Comparison of ENCODE assay signal across 8 mouse cellular contexts in genomic region chr7:44869697-44870528, GRCm38 (mm10). TPM values are rescaled to one million over a fixed set of nuclear protein-coding genes. Genes with fewer than 3 reads are reported as not detected.
DNase-seq lines count a peak whose midpoint lies in the region; ATAC-seq and TF ChIP-seq lines count a peak whose summit lies in the region.

Gene Ptov1, minus strand, starts transcription at chr7:44869788.

- TF ChIP-seq POLR2A in heart, adult 2 months (IDR thresholded peaks at IDR 0.05; ENCODE audit: insufficient read depth, low read depth, low read length), result peak; percentile 89

- no peaks in the 10 kb centered on the region for H3K9me3 ChIP-seq in embryonic facial prominence, embryonic 14.5 days (ENCODE audit: control insufficient read depth, low read length)
- no peaks in the 10 kb centered on the region for H3K9me3 ChIP-seq in limb, embryonic 13.5 days
- no peaks in the 10 kb centered on the region for H3K9me3 ChIP-seq in midbrain, embryonic 16.5 days (replicated peaks; ENCODE audit: control insufficient read depth, low read length, poor library complexity, severe bottlenecking)

- H3K4me2 ChIP-seq in embryonic facial prominence, embryonic 14.5 days (ENCODE audit: low read depth, low read length), result peak within 1 kb of the TSS; percentile 95
- H3K4me2 ChIP-seq in limb, embryonic 13.5 days (replicated peaks), result peak within 1 kb of the TSS; percentile 99
- peak within 1 kb of the TSS; percentile 97 for H3K4me2 ChIP-seq in midbrain, embryonic 16.5 days (ENCODE audit: low read length)

- peaks cover 32% of the 10 kb centered on the region for H3K4me1 ChIP-seq in embryonic facial prominence, embryonic 14.5 days (ENCODE audit: control insufficient read depth, insufficient read depth, low read length)
- peaks cover 28% of the 10 kb centered on the region for H3K4me1 ChIP-seq in heart, adult 2 months (ENCODE audit: control insufficient read depth, insufficient read depth, low read length)
- H3K4me1 ChIP-seq in limb, embryonic 13.5 days, result peaks cover 44% of the 10 kb centered on the region
- peaks cover 42% of the 10 kb centered on the region for H3K4me1 ChIP-seq in midbrain, embryonic 16.5 days (ENCODE audit: control insufficient read depth, insufficient read depth, low read length)

- peak; percentile 94 for ATAC-seq in embryonic facial prominence, embryonic 14.5 days (ENCODE audit: low read depth)
- peak; percentile 93 for ATAC-seq in limb, embryonic 13.5 days (ENCODE audit: low FRiP score, low read depth)
- ATAC-seq in midbrain, embryonic 16.5 days, result peak; percentile 96

- H3K4me3 ChIP-seq in embryonic facial prominence, embryonic 14.5 days (ENCODE audit: low read depth, low read length), result peak within 1 kb of the TSS; percentile 100
- H3K4me3 ChIP-seq in heart, adult 2 months, result peak within 1 kb of the TSS; percentile 72
- peak within 1 kb of the TSS; percentile 87 for H3K4me3 ChIP-seq in limb, embryonic 13.5 days
- H3K4me3 ChIP-seq in midbrain, embryonic 16.5 days (ENCODE audit: low read depth, low read length), result peak within 1 kb of the TSS; percentile 76

- intact Hi-C loops in heart, adult 2 months (cut with DNase I), result loop anchor here (2.0 kb wide), 2 partner anchors 15 to 21 kb away; no protein-coding TSS in a partner anchor

- DNase-seq in 3T3-L1 (ENCODE audit: low read depth, low spot score), result peak; percentile 97
- peak; percentile 70 to 81 for DNase-seq in adrenal gland, postnatal 4 days (ENCODE audit: low spot score in 2 of 2)
- peak; percentile 99 for DNase-seq in embryonic facial prominence, embryonic 14.5 days (ENCODE audit: low spot score)
- peak; percentile 88 to 94 for DNase-seq in heart, adult 2 months
- peak; percentile 94 to 96 for DNase-seq in kidney, adult 8-10 months
- DNase-seq in spleen, postnatal 10 days (ENCODE audit: low spot score in 2 of 2), result peak; percentile 61 to 81

- H3K27ac ChIP-seq in embryonic facial prominence, embryonic 14.5 days (replicated peaks; ENCODE audit: low read depth, low read length), result peak within 1 kb of the TSS; percentile 100
- H3K27ac ChIP-seq in heart, adult 2 months, result peak within 1 kb of the TSS; percentile 94
- H3K27ac ChIP-seq in limb, embryonic 13.5 days, result peak within 1 kb of the TSS; percentile 100
- H3K27ac ChIP-seq in midbrain, embryonic 16.5 days (ENCODE audit: low read length), result peak within 1 kb of the TSS; percentile 100

- no peaks in the 10 kb centered on the region for H3K27me3 ChIP-seq in embryonic facial prominence, embryonic 14.5 days (replicated peaks; ENCODE audit: control insufficient read depth, insufficient read depth, low read length)
- no peaks in the 10 kb centered on the region for H3K27me3 ChIP-seq in heart, adult 2 months (ENCODE audit: control insufficient read depth, insufficient read depth, low read length)
- no peaks in the 10 kb centered on the region for H3K27me3 ChIP-seq in limb, embryonic 13.5 days
- H3K27me3 ChIP-seq in midbrain, embryonic 16.5 days (ENCODE audit: control insufficient read depth, insufficient read depth, low read depth, low read length), result no peaks in the 10 kb centered on the region

- peak within 1 kb of the TSS; percentile 100 for H3K9ac ChIP-seq in embryonic facial prominence, embryonic 14.5 days (ENCODE audit: low read depth, low read length)
- H3K9ac ChIP-seq in heart, adult 2 months (ENCODE audit: low read depth, low read length), result peak within 1 kb of the TSS; percentile 95
- peak within 1 kb of the TSS; percentile 99 for H3K9ac ChIP-seq in limb, embryonic 13.5 days
- peak within 1 kb of the TSS; percentile 93 for H3K9ac ChIP-seq in midbrain, embryonic 16.5 days (ENCODE audit: low read depth, low read length)

- H3K36me3 ChIP-seq in embryonic facial prominence, embryonic 14.5 days (ENCODE audit: control insufficient read depth, insufficient read depth, low read length), result peaks cover 22% of the 10 kb centered on the region
- no peaks in the 10 kb centered on the region; the same call in 1 of the 2 replicates for H3K36me3 ChIP-seq in heart, adult 2 months (ENCODE audit: control insufficient read depth, insufficient read depth, low read length)
- peaks cover 30% of the 10 kb centered on the region for H3K36me3 ChIP-seq in limb, embryonic 13.5 days
- H3K36me3 ChIP-seq in midbrain, embryonic 16.5 days (ENCODE audit: control insufficient read depth, insufficient read depth, low read length), result peaks cover 8% of the 10 kb centered on the region; the same call in 1 of the 2 replicates

- no peaks in the 10 kb centered on the region; the same call in 1 of the 2 replicates for H3K79me2 ChIP-seq in heart, adult 2 months (replicated peaks; ENCODE audit: control insufficient read depth, insufficient read depth, low read length)

- peak; percentile 17 for TF ChIP-seq CTCF in heart, adult 2 months (IDR thresholded peaks at IDR 0.05)

- peak; percentile 93 for TF ChIP-seq EP300 in heart, adult 2 months (IDR thresholded peaks at IDR 0.05; ENCODE audit: insufficient read depth, low read depth, low read length)

- 8% methylated on average over 24 of the region's 29 CpGs for WGBS in embryonic facial prominence, embryonic 14.5 days
- 4% methylated on average over 29 of the region's 29 CpGs for WGBS in heart, adult 2 months
- 3% methylated on average over 29 of the region's 29 CpGs for WGBS in limb, embryonic 13.5 days
- WGBS in midbrain, embryonic 16.5 days, result 10% methylated on average over 29 of the region's 29 CpGs

RNA-seq across cellular contexts. Expression of gene Ptov1, which starts in this region (rescaled TPM):
- 100 to 1,000 TPM; 385 to 394 TPM for total RNA-seq in adrenal gland, postnatal 4 days (2021)
- polyA plus RNA-seq in embryonic facial prominence, embryonic 14.5 days (2014; fragmentation: Nextera tagmentation; extraction: Ambion mirVana), result 398 and 442 TPM in 2 replicates
- 100 to 1,000 TPM; 155 to 172 TPM for total RNA-seq in heart, adult 2 months (2021)
- polyA plus RNA-seq in heart, adult 2 months (2012; rRNA removed), result 293 and 317 TPM in 2 replicates
- polyA plus RNA-seq in limb, embryonic 13.5 days (2015; fragmentation: Nextera tagmentation; extraction: Ambion mirVana), result 502 and 514 TPM in 2 replicates
- polyA plus RNA-seq in midbrain, embryonic 16.5 days (2015; fragmentation: Nextera tagmentation; extraction: Ambion mirVana), result 419 and 448 TPM in 2 replicates

Comparison
In these comparisons a context has a peak if more than half of its experiments do, and no peak if none do; other contexts are left out.
1. Peak in every context shown above with its lines: DNase-seq, ATAC-seq, H3K4me3 ChIP-seq and H3K27ac ChIP-seq.